Mouse (Mus musculus) CH12.LX (cell line): ENCODE data around the gene Kcnq4. TPM values are rescaled to one million over a fixed set of nuclear protein-coding genes. Genes with fewer than 3 reads are reported as not detected.

ENCODE experiments used
- DNase-seq: peaks from one replicate; pipeline ENCODE4 v3.0.0-alpha.2; 2013; ENCODE audit errors: extremely low read depth
- H3K27ac ChIP-seq: 2 replicates; pipeline ENCODE4 v1.5.1; 2012; ENCODE audit warnings: low read depth, mild to moderate bottlenecking, control low read depth, moderate library complexity; ENCODE audit not compliant: insufficient read depth
- H3K27me3 ChIP-seq: replicated peaks from 2 replicates; pipeline ENCODE3; 2012; ENCODE audit warnings: inconsistent platforms
- H3K36me3 ChIP-seq, 2 experiments: replicated peaks in 1 of 2; 2 replicates each; pipeline versions ENCODE3 to v1.6.1; 2012; ENCODE audit warnings: inconsistent platforms in 1 of 2, low read length in 1 of 2, mild to moderate bottlenecking in 1 of 2, mixed read lengths in 1 of 2, moderate library complexity in 1 of 2; ENCODE audit not compliant: control insufficient read depth in 1 of 2, insufficient read depth in 1 of 2
- H3K4me1 ChIP-seq, 2 experiments: 2 replicates each; pipeline ENCODE4 v1.6.1; 2012; ENCODE audit warnings: inconsistent platforms in 1 of 2, moderate library complexity in 1 of 2; ENCODE audit not compliant: insufficient read depth in 2 of 2, control insufficient read depth in 1 of 2
- H3K4me2 ChIP-seq: 2 replicates; pipeline ENCODE4 v1.6.1; 2012; ENCODE audit warnings: low read depth, mild to moderate bottlenecking, control low read depth; ENCODE audit not compliant: poor library complexity, insufficient read depth, severe bottlenecking
- H3K4me3 ChIP-seq, 3 experiments: fragments of 150-350 bp in 1 of 3; sonication (generic) in 1 of 3; replicated peaks in 1 of 3; 2 replicates each; pipeline versions ENCODE3 to v1.5.1; 2011 to 2012; ENCODE audit warnings: low read depth in 2 of 3, low read length in 2 of 3, mild to moderate bottlenecking in 2 of 3, moderate library complexity in 2 of 3, control low read depth in 1 of 3, improper control_type of control experiment in 1 of 3, inconsistent platforms in 1 of 3, mixed read lengths in 1 of 3; ENCODE audit not compliant: poor library complexity in 1 of 3
- H3K79me2 ChIP-seq: replicated peaks from 2 replicates; pipeline ENCODE4 v1.6.1; 2012; ENCODE audit warnings: mild to moderate bottlenecking, moderate library complexity; ENCODE audit not compliant: control insufficient read depth, poor library complexity, insufficient read depth, severe bottlenecking; ENCODE audit errors: extremely low read depth
- H3K9ac ChIP-seq: 2 replicates; pipeline ENCODE4 v1.6.1; 2012; ENCODE audit warnings: low read depth, mild to moderate bottlenecking, control low read depth, moderate library complexity; ENCODE audit not compliant: insufficient read depth
- H3K9me3 ChIP-seq: replicated peaks from 2 replicates; pipeline ENCODE3; 2012; ENCODE audit warnings: low read length, inconsistent platforms, mixed read lengths
- BHLHE40 ChIP-seq: IDR thresholded peaks from 2 replicates; pipeline ENCODE4 v1.6.1; 2011; ENCODE audit warnings: mild to moderate bottlenecking, low read depth, low read length, improper control_type of control experiment
- CHD2 ChIP-seq: IDR thresholded peaks from 2 replicates; pipeline ENCODE4 v1.6.1; 2011; ENCODE audit warnings: low read length, improper control_type of control experiment
- E2F4 ChIP-seq: IDR thresholded peaks from 2 replicates; pipeline ENCODE4 v1.6.1; 2011; ENCODE audit warnings: low read depth, low read length, improper control_type of control experiment; ENCODE audit not compliant: insufficient replicate concordance
- ELF1 ChIP-seq: IDR thresholded peaks from 2 replicates; pipeline ENCODE4 v1.6.1; 2014; ENCODE audit warnings: low read depth, mild to moderate bottlenecking, inconsistent platforms, low read length, improper control_type of control experiment
- HCFC1 ChIP-seq: IDR thresholded peaks from 2 replicates; pipeline ENCODE4 v1.6.1; 2012; ENCODE audit warnings: low read depth, mild to moderate bottlenecking, inconsistent platforms, low read length, improper control_type of control experiment
- IRF4 ChIP-seq: IDR thresholded peaks from 2 replicates; pipeline ENCODE4 v1.6.1; 2014; ENCODE audit warnings: low read depth, mild to moderate bottlenecking, inconsistent platforms, low read length, improper control_type of control experiment
- JUN ChIP-seq: IDR thresholded peaks from 2 replicates; pipeline ENCODE4 v1.6.1; 2011; ENCODE audit warnings: low read depth, mild to moderate bottlenecking, low read length, improper control_type of control experiment, moderate library complexity; ENCODE audit not compliant: insufficient read depth
- JUND ChIP-seq: conservative IDR thresholded peaks from 2 replicates; pipeline ENCODE4 v1.6.1; 2011; ENCODE audit warnings: low read depth, low read length, improper control_type of control experiment
- KAT2A ChIP-seq: IDR thresholded peaks from 2 replicates; pipeline ENCODE4 v1.6.1; 2012; ENCODE audit warnings: low read length, improper control_type of control experiment, inconsistent platforms; ENCODE audit not compliant: insufficient replicate concordance
- MAFK ChIP-seq: IDR thresholded peaks from 2 replicates; pipeline ENCODE4 v1.6.1; 2011; ENCODE audit warnings: low read length, improper control_type of control experiment; ENCODE audit not compliant: insufficient replicate concordance
- MAZ ChIP-seq: IDR thresholded peaks from 2 replicates; pipeline ENCODE4 v1.6.1; 2012; ENCODE audit warnings: low read depth, mild to moderate bottlenecking, inconsistent platforms, low read length, improper control_type of control experiment, moderate library complexity
- MEF2A ChIP-seq: IDR thresholded peaks from 2 replicates; pipeline ENCODE4 v1.6.1; 2014; ENCODE audit warnings: low read depth, mild to moderate bottlenecking, inconsistent platforms, low read length, improper control_type of control experiment, borderline replicate concordance
- MYC ChIP-seq: IDR thresholded peaks from 2 replicates; pipeline ENCODE4 v1.6.1; 2011; ENCODE audit warnings: low read depth, mild to moderate bottlenecking, improper control_type of control experiment, low read length
- NELFE ChIP-seq: IDR thresholded peaks from 2 replicates; pipeline ENCODE4 v1.6.1; 2011; ENCODE audit warnings: low read depth, low read length, improper control_type of control experiment
- NRF1 ChIP-seq: IDR thresholded peaks from 2 replicates; pipeline ENCODE4 v1.6.1; 2014; ENCODE audit warnings: low read depth, mild to moderate bottlenecking, inconsistent platforms, low read length, improper control_type of control experiment, moderate library complexity
- PAX5 ChIP-seq: IDR thresholded peaks from 2 replicates; pipeline ENCODE4 v1.6.1; 2012; ENCODE audit warnings: low read length, inconsistent platforms, mixed read lengths
- POLR2A ChIP-seq: IDR thresholded peaks from 2 replicates; pipeline ENCODE4 v1.6.1; 2011; ENCODE audit warnings: low read depth, mild to moderate bottlenecking, improper control_type of control experiment, low read length
- RAD21 ChIP-seq: IDR thresholded peaks from 2 replicates; pipeline ENCODE4 v1.6.1; 2011; ENCODE audit warnings: low read depth, mild to moderate bottlenecking, low read length, improper control_type of control experiment, moderate library complexity
- SMC3 ChIP-seq: IDR thresholded peaks from 2 replicates; pipeline ENCODE4 v1.6.1; 2011; ENCODE audit warnings: low read depth, low read length, improper control_type of control experiment
- TCF12 ChIP-seq: IDR thresholded peaks from 2 replicates; pipeline ENCODE4 v1.6.1; 2014; ENCODE audit warnings: low read depth, mild to moderate bottlenecking, inconsistent platforms, low read length, improper control_type of control experiment
- UBTF ChIP-seq: IDR thresholded peaks from 2 replicates; pipeline ENCODE4 v1.6.1; 2012; ENCODE audit warnings: low read depth, mild to moderate bottlenecking, inconsistent platforms, low read length, improper control_type of control experiment, moderate library complexity
- USF1 ChIP-seq: IDR thresholded peaks from 2 replicates; pipeline ENCODE4 v1.6.1; 2014; ENCODE audit warnings: low read depth, mild to moderate bottlenecking, inconsistent platforms, low read length, improper control_type of control experiment
- USF2 ChIP-seq: conservative IDR thresholded peaks from 2 replicates; pipeline ENCODE4 v1.6.1; 2011; ENCODE audit warnings: low read depth, low read length, improper control_type of control experiment
- ZC3H11A ChIP-seq: IDR thresholded peaks from 2 replicates; pipeline ENCODE4 v1.6.1; 2012; ENCODE audit warnings: low read depth, mild to moderate bottlenecking, inconsistent platforms, low read length, improper control_type of control experiment
- ZNF384 ChIP-seq: IDR thresholded peaks from 2 replicates; pipeline ENCODE4 v1.6.1; 2012; ENCODE audit warnings: low read depth, low read length, improper control_type of control experiment, inconsistent platforms
- dilution Hi-C: fragments of 300-500 bp; cut with MboI; formaldehyde crosslinking; loops from 2 replicates; pipeline ENCODE4 v1.14.3; 2020; ENCODE audit warnings: low sequenced_read_pairs; ENCODE audit not compliant: extremely low pct_unique_long_range_greater_than_20kb, extremely low pct_ligation_motif_present
- in situ Hi-C: fragments of 300-500 bp; cut with MboI; formaldehyde crosslinking; loops from 3 replicates; pipeline ENCODE4 v1.14.3; 2019; ENCODE audit warnings: low sequenced_read_pairs, low pct_ligation_motif_present, low pct_unique_long_range_greater_than_20kb, mixed read lengths
- polyA plus RNA-seq: library from polyadenylated mRNA; unstranded; fragments of >175 nt; gene quantifications from 2 replicates; pipeline ENCODE4 v1.2.1, GENCODE M21; 2012; ENCODE audit warnings: low read depth; ENCODE audit not compliant: insufficient read length
- total RNA-seq, 2 experiments: library from RNA; depleted of rRNA; stranded (reverse); fragments of 300-350 nt in 1 of 2; fragments of >200 nt in 1 of 2; gene quantifications; 2 replicates each; pipeline ENCODE4 v1.2.3; 2012 to 2014

Kcnq4 gene
- total and polyA plus RNA-seq, 3 experiments = 0.08 to 0.10 TPM; not detected in 1

DNA sequence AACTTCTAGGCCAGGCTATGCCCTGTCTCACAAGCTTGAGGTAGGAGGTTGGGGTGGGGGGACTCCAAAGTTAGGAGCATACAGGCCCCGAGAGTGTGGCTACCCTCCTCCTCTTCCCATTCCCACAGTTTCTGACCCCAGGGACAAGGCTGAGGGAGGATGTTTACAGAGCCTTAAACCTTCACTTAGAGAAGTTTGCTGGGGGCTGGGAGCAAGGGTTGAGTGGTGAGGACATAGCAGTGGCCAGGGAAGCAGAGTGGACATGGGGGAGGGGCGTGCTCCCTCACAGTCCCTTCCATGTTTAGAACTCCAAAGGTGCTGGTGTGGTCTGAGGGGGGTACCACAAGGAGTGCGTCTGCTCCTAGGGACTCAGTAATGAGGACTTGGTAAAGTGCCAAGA is 4.8 kb downstream of the Kcnq4 start:
- DNase-seq = no peak
- no peak overlapping the region for H3K4me3 ChIP-seq
- peaks cover 89% of the 10 kb centered on the region for H3K27me3 ChIP-seq
- no peak overlapping the region for H3K4me2 ChIP-seq
- H3K9ac ChIP-seq = no peak overlapping the region
- in situ Hi-C loops = no loop called here
- H3K79me2 ChIP-seq = no peaks in the 10 kb centered on the region
- no peaks in the 10 kb centered on the region for H3K36me3 ChIP-seq
- no peak overlapping the region for H3K27ac ChIP-seq
- H3K9me3 ChIP-seq = no peaks in the 10 kb centered on the region
- peaks cover 0 to 3% of the 10 kb centered on the region in 2 experiments; a peak in 2 of 4 replicates for H3K4me1 ChIP-seq
- TF ChIP-seq USF2 (no peak), ELF1 (no peak)
- TF ChIP-seq, all 38 proteins: peak for 0
- dilution Hi-C loops = no loop called here

DNA sequence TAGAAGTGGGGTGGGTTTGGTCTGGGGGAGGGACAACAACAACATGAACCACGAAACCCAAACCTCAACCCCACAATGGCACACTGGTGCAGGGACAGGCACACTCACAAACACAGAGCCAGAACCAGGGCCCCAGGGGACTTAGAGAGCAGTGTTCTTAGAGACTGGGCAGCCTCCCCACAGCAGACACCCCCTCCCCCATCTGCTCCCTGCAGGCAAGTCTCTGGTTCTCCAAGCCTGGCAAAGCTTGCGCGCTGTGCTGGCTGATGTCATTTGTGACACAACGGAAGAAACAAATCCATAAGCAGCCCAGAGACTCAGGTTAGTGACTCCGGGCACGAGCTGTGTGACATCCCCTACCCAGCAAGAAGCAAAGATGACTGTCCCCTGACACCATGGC is 7.1 kb downstream of the Kcnq4 start:
- in situ Hi-C loops = no loop called here
- peaks cover 95% of the 10 kb centered on the region for H3K27me3 ChIP-seq

DNA sequence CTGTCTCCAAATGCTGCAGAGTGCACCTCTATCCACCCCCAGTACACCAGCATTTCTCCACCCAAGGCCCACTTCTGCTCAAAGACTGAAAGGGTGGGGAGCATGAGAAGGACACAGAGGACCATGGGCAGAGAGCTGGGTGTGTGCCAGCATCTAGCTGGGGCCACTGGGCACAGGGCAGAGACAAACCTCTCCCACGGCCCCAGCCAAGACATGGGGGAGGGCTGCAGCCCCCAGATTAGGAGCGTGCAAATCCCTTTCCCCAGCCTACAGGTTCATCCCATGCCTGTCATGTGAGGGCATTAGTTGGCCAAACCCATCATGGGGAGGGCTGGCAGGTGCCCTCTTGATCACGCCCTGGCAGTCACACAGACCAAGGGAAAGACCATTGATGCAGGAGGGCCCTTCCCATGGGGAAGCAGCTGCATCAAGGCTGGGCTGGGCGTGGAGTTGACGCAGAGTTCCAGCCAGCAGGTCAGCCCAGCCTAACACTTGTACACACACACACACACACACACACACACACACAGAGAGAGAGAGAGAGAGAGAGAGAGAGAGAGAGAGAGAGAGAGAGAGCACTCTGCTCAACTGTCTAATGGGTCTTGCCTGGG is 14.3 kb downstream of the Kcnq4 start:
- Histone ChIP-seq H3K36me3 (no peaks in the 10 kb centered on the region), H3K9me3 (peaks cover 9% of the 10 kb centered on the region), H3K27ac (no peak overlapping the region), H3K9ac (no peak overlapping the region), H3K4me3 (no peak overlapping the region), H3K79me2 (no peaks in the 10 kb centered on the region), H3K4me1 (peaks cover 9 to 25% of the 10 kb centered on the region in 2 experiments), H3K27me3 (peaks cover 83% of the 10 kb centered on the region), H3K4me2 (no peak overlapping the region)
- no peak for DNase-seq
- dilution Hi-C loops = no loop called here
- in situ Hi-C loops = no loop called here
- TF ChIP-seq PAX5 (no peak), CHD2 (no peak), KAT2A (no peak), MYC (no peak), HCFC1 (no peak), MEF2A (no peak), ZNF384 (no peak), SMC3 (no peak), MAFK (no peak), JUND (no peak)

More for the DNA sequence above, 7.1 kb downstream of the Kcnq4 start:
- Histone ChIP-seq H3K9ac (no peak overlapping the region), H3K27ac (no peak overlapping the region), H3K79me2 (no peaks in the 10 kb centered on the region), H3K9me3 (no peaks in the 10 kb centered on the region), H3K36me3 (no peaks in the 10 kb centered on the region)
- DNase-seq = no peak
- dilution Hi-C loops = no loop called here
- no peak for TF ChIP-seq MEF2A
- no peak for TF ChIP-seq NRF1
- no peak for TF ChIP-seq KAT2A
- TF ChIP-seq MAZ = no peak
- TF ChIP-seq USF1 = no peak
- no peak for TF ChIP-seq MYC
- TF ChIP-seq RAD21 = no peak
- no peak for TF ChIP-seq BHLHE40
- TF ChIP-seq IRF4 = no peak
- TF ChIP-seq ZC3H11A = no peak
- no peak for TF ChIP-seq E2F4
- no peak for TF ChIP-seq POLR2A
- no peak for TF ChIP-seq SMC3
- TF ChIP-seq TCF12 = no peak
- TF ChIP-seq UBTF = no peak
- no peak for TF ChIP-seq JUN
- no peak for TF ChIP-seq NELFE
- no peak for TF ChIP-seq JUND
- TF ChIP-seq MAFK = no peak
- TF ChIP-seq, all 38 proteins: peak for 0
- H3K4me2 ChIP-seq = no peak overlapping the region
- no peak overlapping the region for H3K4me3 ChIP-seq
- peaks cover 0 to 3% of the 10 kb centered on the region in 2 experiments; a peak in 2 of 4 replicates for H3K4me1 ChIP-seq
